Mouse (Mus musculus): ENCODE data around the gene Snrpa. TPM values are rescaled to one million over a fixed set of nuclear protein-coding genes. Genes with fewer than 3 reads are reported as not detected.
A peak's percentile ranks its signal among the peaks of the same experiment; 100 is the strongest.

Snrpa gene
- polyA plus RNA-seq, 1 experiment from 2014 or later: 82.7 TPM

- Histone ChIP-seq H3K27ac (replicated peaks) (no peak overlapping the region), H3K4me3 (ENCODE audit: low read depth, low read length) (no peak overlapping the region), H3K4me1 (replicated peaks; ENCODE audit: control insufficient read depth, insufficient read depth) (peaks cover 3% of the 10 kb centered on the region; the same call in 1 of the 2 replicates), H3K9ac (ENCODE audit: low read length) (no peak overlapping the region), H3K4me2 (replicated peaks; ENCODE audit: low read depth) (no peak overlapping the region), H3K36me3 (ENCODE audit: control insufficient read depth, insufficient read depth, low read length) (peaks cover 9% of the 10 kb centered on the region; the same call in 1 of the 2 replicates), H3K27me3 (ENCODE audit: control insufficient read depth, insufficient read depth, low read length) (no peaks in the 10 kb centered on the region), H3K9me3 (ENCODE audit: control insufficient read depth, low read length) (no peaks in the 10 kb centered on the region)
- 79% methylated on average over 2 of the region's 2 CpGs for WGBS
- TF ChIP-seq CTCF (IDR thresholded peaks at IDR 0.05; ENCODE audit: low read depth): no peak
- no peak for TF ChIP-seq EP300 (optimal IDR thresholded peaks at IDR 0.05)
- ATAC-seq (ENCODE audit: low FRiP score, low TSS enrichment) (no peak), DNase-seq (ENCODE audit: low spot score) (no peak)
Measured at GRCm38 (mm10) chr7:27235726-27236125, 39.7 kb upstream of the Snrpa start.

- H3K9ac ChIP-seq (ENCODE audit: low read length): peak overlapping the region; percentile 67
- no peaks in the 10 kb centered on the region for H3K27me3 ChIP-seq (ENCODE audit: control insufficient read depth, insufficient read depth, low read length)
- no peak for DNase-seq (ENCODE audit: low spot score)
- no peak for ATAC-seq (ENCODE audit: low FRiP score, low TSS enrichment)
- WGBS: 1% methylated on average over 6 of the region's 6 CpGs
- H3K4me3 ChIP-seq (ENCODE audit: low read depth, low read length): peak overlapping the region; percentile 60
- no peak for TF ChIP-seq EP300 (optimal IDR thresholded peaks at IDR 0.05)
- no peak for TF ChIP-seq CTCF (IDR thresholded peaks at IDR 0.05; ENCODE audit: low read depth)
- no peaks in the 10 kb centered on the region for H3K9me3 ChIP-seq (ENCODE audit: control insufficient read depth, low read length)
- peak overlapping the region; percentile 64 for H3K4me2 ChIP-seq (replicated peaks; ENCODE audit: low read depth)
- H3K36me3 ChIP-seq (ENCODE audit: control insufficient read depth, insufficient read depth, low read length): no peaks in the 10 kb centered on the region
- H3K27ac ChIP-seq (replicated peaks): peak overlapping the region; percentile 63; the same call in 1 of the 2 replicates
- H3K4me1 ChIP-seq (replicated peaks; ENCODE audit: control insufficient read depth, insufficient read depth): peaks cover 3% of the 10 kb centered on the region; the same call in 1 of the 2 replicates
Measured at GRCm38 (mm10) chr7:27233300-27233699, 37.2 kb upstream of the Snrpa start.

GRCm38 (mm10) chr7:27232781-27233281, 36.8 kb upstream of the Snrpa start, which contains the start of gene Coq8b:
TSS of gene Coq8b (plus strand) at chr7:27233023.
- TF ChIP-seq EP300 (optimal IDR thresholded peaks at IDR 0.05): no peak
- peak; percentile 41; the same call in 1 of the 2 replicates for TF ChIP-seq CTCF (IDR thresholded peaks at IDR 0.05; ENCODE audit: low read depth)
- Histone ChIP-seq H3K9ac (ENCODE audit: low read length) (peak within 1 kb of the TSS; percentile 67), H3K27me3 (ENCODE audit: control insufficient read depth, insufficient read depth, low read length) (no peaks in the 10 kb centered on the region), H3K4me3 (ENCODE audit: low read depth, low read length) (peak within 1 kb of the TSS; percentile 60), H3K4me2 (replicated peaks; ENCODE audit: low read depth) (peak within 1 kb of the TSS; percentile 64), H3K9me3 (ENCODE audit: control insufficient read depth, low read length) (no peaks in the 10 kb centered on the region), H3K27ac (replicated peaks) (peak within 1 kb of the TSS; percentile 84), H3K4me1 (replicated peaks; ENCODE audit: control insufficient read depth, insufficient read depth) (peaks cover 3% of the 10 kb centered on the region; the same call in 1 of the 2 replicates), H3K36me3 (ENCODE audit: control insufficient read depth, insufficient read depth, low read length) (no peaks in the 10 kb centered on the region)
- ATAC-seq (ENCODE audit: low FRiP score, low TSS enrichment) (peak; percentile 88), DNase-seq (ENCODE audit: low spot score) (peak; percentile 98)
- 1% methylated on average over 25 of the region's 25 CpGs for WGBS

- Histone ChIP-seq H3K4me2 (replicated peaks; ENCODE audit: low read depth) (no peak overlapping the region), H3K27ac (replicated peaks) (peak overlapping the region; percentile 84)
Measured at GRCm38 (mm10) chr7:27231693-27232331, 35.7 kb upstream of the Snrpa start.

GRCm38 (mm10) chr7:27230781-27231180, 34.7 kb upstream of the Snrpa start:
- Histone ChIP-seq H3K4me3 (ENCODE audit: low read depth, low read length) (no peak overlapping the region), H3K27me3 (ENCODE audit: control insufficient read depth, insufficient read depth, low read length) (no peaks in the 10 kb centered on the region), H3K36me3 (ENCODE audit: control insufficient read depth, insufficient read depth, low read length) (no peaks in the 10 kb centered on the region), H3K9me3 (ENCODE audit: control insufficient read depth, low read length) (no peaks in the 10 kb centered on the region), H3K27ac (replicated peaks) (no peak overlapping the region), H3K4me2 (replicated peaks; ENCODE audit: low read depth) (no peak overlapping the region), H3K4me1 (replicated peaks; ENCODE audit: control insufficient read depth, insufficient read depth) (peaks cover 6% of the 10 kb centered on the region), H3K9ac (ENCODE audit: low read length) (no peak overlapping the region)
- no peak for ATAC-seq (ENCODE audit: low FRiP score, low TSS enrichment)
- no peak for DNase-seq (ENCODE audit: low spot score)
- TF ChIP-seq CTCF (IDR thresholded peaks at IDR 0.05; ENCODE audit: low read depth) (peak; percentile 52), EP300 (optimal IDR thresholded peaks at IDR 0.05) (no peak)
- WGBS: 74% methylated on average over 4 of the region's 4 CpGs

More at GRCm38 (mm10) chr7:27231693-27232331, 35.7 kb upstream of the Snrpa start:
- WGBS: 39% methylated on average over 7 of the region's 7 CpGs
- peaks cover 6% of the 10 kb centered on the region for H3K4me1 ChIP-seq (replicated peaks; ENCODE audit: control insufficient read depth, insufficient read depth)
- H3K36me3 ChIP-seq (ENCODE audit: control insufficient read depth, insufficient read depth, low read length): no peaks in the 10 kb centered on the region
- no peak overlapping the region for H3K9ac ChIP-seq (ENCODE audit: low read length)
- TF ChIP-seq CTCF (IDR thresholded peaks at IDR 0.05; ENCODE audit: low read depth): no peak
- TF ChIP-seq EP300 (optimal IDR thresholded peaks at IDR 0.05): no peak
- peak; percentile 62 for DNase-seq (ENCODE audit: low spot score)
- H3K9me3 ChIP-seq (ENCODE audit: control insufficient read depth, low read length): no peaks in the 10 kb centered on the region
- peak; percentile 13 for ATAC-seq (ENCODE audit: low FRiP score, low TSS enrichment)
- no peak overlapping the region for H3K4me3 ChIP-seq (ENCODE audit: low read depth, low read length)
- H3K27me3 ChIP-seq (ENCODE audit: control insufficient read depth, insufficient read depth, low read length): no peaks in the 10 kb centered on the region

- TF ChIP-seq CTCF (IDR thresholded peaks at IDR 0.05; ENCODE audit: low read depth): no peak
- TF ChIP-seq EP300 (optimal IDR thresholded peaks at IDR 0.05): no peak
- no peaks in the 10 kb centered on the region for H3K27me3 ChIP-seq (ENCODE audit: control insufficient read depth, insufficient read depth, low read length)
- DNase-seq (ENCODE audit: low spot score) (no peak), ATAC-seq (ENCODE audit: low FRiP score, low TSS enrichment) (no peak)
- H3K9me3 ChIP-seq (ENCODE audit: control insufficient read depth, low read length): no peaks in the 10 kb centered on the region
- H3K27ac ChIP-seq (replicated peaks): peak overlapping the region; percentile 93
- H3K4me1 ChIP-seq (replicated peaks; ENCODE audit: control insufficient read depth, insufficient read depth): peaks cover 6% of the 10 kb centered on the region
- peak overlapping the region; percentile 82 for H3K4me3 ChIP-seq (ENCODE audit: low read depth, low read length)
- 12% methylated on average over 6 of the region's 6 CpGs for WGBS
- peak overlapping the region; percentile 78 for H3K4me2 ChIP-seq (replicated peaks; ENCODE audit: low read depth)
- H3K36me3 ChIP-seq (ENCODE audit: control insufficient read depth, insufficient read depth, low read length): no peaks in the 10 kb centered on the region
- peak overlapping the region; percentile 87 for H3K9ac ChIP-seq (ENCODE audit: low read length)
Measured at GRCm38 (mm10) chr7:27228865-27229264, 32.8 kb upstream of the Snrpa start.
